Mouse (Mus musculus): ENCODE measurements around the gene Nap1l1. TPM values are rescaled to one million over a fixed set of nuclear protein-coding genes. Genes with fewer than 3 reads are reported as not detected.
A peak's percentile ranks its signal among the peaks of the same experiment; 100 is the strongest.

Nap1l1 gene
- polyA plus RNA-seq, 1 experiment = 1,280 TPM

- Histone ChIP-seq H3K27me3 (ENCODE audit: control insufficient read depth, insufficient read depth, low read length, poor library complexity, severe bottlenecking) (no peaks in the 10 kb centered on the region), H3K9ac (ENCODE audit: low read depth, poor library complexity, severe bottlenecking) (no peak overlapping the region), H3K27ac (ENCODE audit: insufficient read depth, low read length) (no peak overlapping the region), H3K9me3 (replicated peaks; ENCODE audit: control insufficient read depth, insufficient read depth, low read length, poor library complexity, severe bottlenecking) (no peaks in the 10 kb centered on the region), H3K4me3 (ENCODE audit: low read depth, low read length) (no peak overlapping the region), H3K4me1 (ENCODE audit: control insufficient read depth, insufficient read depth, low read length) (no peaks in the 10 kb centered on the region), H3K36me3 (ENCODE audit: control insufficient read depth, insufficient read depth, low read length, poor library complexity, severe bottlenecking) (no peaks in the 10 kb centered on the region)
- TF ChIP-seq EP300 (IDR thresholded peaks at IDR 0.05; ENCODE audit: insufficient read depth, low read depth, low read length) = no peak
- TF ChIP-seq CTCF (IDR thresholded peaks at IDR 0.05; ENCODE audit: low read depth, low read length) = no peak
- TF ChIP-seq POLR2A (IDR thresholded peaks at IDR 0.05; ENCODE audit: insufficient read depth, low read length) = no peak
These were observed 30.7 kb downstream of the Nap1l1 start for GRCm38 (mm10) chr10:111503716-111504115.

- Histone ChIP-seq H3K9me3 (replicated peaks; ENCODE audit: control insufficient read depth, insufficient read depth, low read length, poor library complexity, severe bottlenecking) (no peaks in the 10 kb centered on the region), H3K4me1 (ENCODE audit: control insufficient read depth, insufficient read depth, low read length) (no peaks in the 10 kb centered on the region), H3K27me3 (ENCODE audit: control insufficient read depth, insufficient read depth, low read length, poor library complexity, severe bottlenecking) (no peaks in the 10 kb centered on the region), H3K4me3 (ENCODE audit: low read depth, low read length) (no peak overlapping the region), H3K9ac (ENCODE audit: low read depth, poor library complexity, severe bottlenecking) (no peak overlapping the region), H3K36me3 (ENCODE audit: control insufficient read depth, insufficient read depth, low read length, poor library complexity, severe bottlenecking) (no peaks in the 10 kb centered on the region), H3K27ac (ENCODE audit: insufficient read depth, low read length) (no peak overlapping the region)
- no peak for TF ChIP-seq CTCF (IDR thresholded peaks at IDR 0.05; ENCODE audit: low read depth, low read length)
- no peak for TF ChIP-seq EP300 (IDR thresholded peaks at IDR 0.05; ENCODE audit: insufficient read depth, low read depth, low read length)
- TF ChIP-seq POLR2A (IDR thresholded peaks at IDR 0.05; ENCODE audit: insufficient read depth, low read length) = no peak
These were observed 31.6 kb downstream of the Nap1l1 start for GRCm38 (mm10) chr10:111504606-111505005.

- Histone ChIP-seq H3K4me3 (ENCODE audit: low read depth, low read length) (no peak overlapping the region), H3K4me1 (ENCODE audit: control insufficient read depth, insufficient read depth, low read length) (no peaks in the 10 kb centered on the region), H3K27me3 (ENCODE audit: control insufficient read depth, insufficient read depth, low read length, poor library complexity, severe bottlenecking) (no peaks in the 10 kb centered on the region), H3K36me3 (ENCODE audit: control insufficient read depth, insufficient read depth, low read length, poor library complexity, severe bottlenecking) (no peaks in the 10 kb centered on the region), H3K9ac (ENCODE audit: low read depth, poor library complexity, severe bottlenecking) (peak overlapping the region; percentile 74), H3K9me3 (replicated peaks; ENCODE audit: control insufficient read depth, insufficient read depth, low read length, poor library complexity, severe bottlenecking) (no peaks in the 10 kb centered on the region), H3K27ac (ENCODE audit: insufficient read depth, low read length) (no peak overlapping the region)
- TF ChIP-seq POLR2A (IDR thresholded peaks at IDR 0.05; ENCODE audit: insufficient read depth, low read length) = no peak
- no peak for TF ChIP-seq EP300 (IDR thresholded peaks at IDR 0.05; ENCODE audit: insufficient read depth, low read depth, low read length)
- TF ChIP-seq CTCF (IDR thresholded peaks at IDR 0.05; ENCODE audit: low read depth, low read length) = no peak
These were observed 32.4 kb downstream of the Nap1l1 start for GRCm38 (mm10) chr10:111505406-111505805.

GRCm38 (mm10) chr10:111506101-111506925, 33.3 kb downstream of the Nap1l1 start, which contains the start of gene Phlda1:
TSS of gene Phlda1 (plus strand) at chr10:111506286.
- H3K27me3 ChIP-seq (ENCODE audit: control insufficient read depth, insufficient read depth, low read length, poor library complexity, severe bottlenecking) = no peaks in the 10 kb centered on the region
- TF ChIP-seq CTCF (IDR thresholded peaks at IDR 0.05; ENCODE audit: low read depth, low read length) (no peak), EP300 (IDR thresholded peaks at IDR 0.05; ENCODE audit: insufficient read depth, low read depth, low read length) (no peak), POLR2A (IDR thresholded peaks at IDR 0.05; ENCODE audit: insufficient read depth, low read length) (peak; percentile 12)
- peak within 1 kb of the TSS; percentile 85 for H3K4me3 ChIP-seq (ENCODE audit: low read depth, low read length)
- no peaks in the 10 kb centered on the region for H3K9me3 ChIP-seq (replicated peaks; ENCODE audit: control insufficient read depth, insufficient read depth, low read length, poor library complexity, severe bottlenecking)
- H3K9ac ChIP-seq (ENCODE audit: low read depth, poor library complexity, severe bottlenecking) = peak within 1 kb of the TSS; percentile 74
- H3K36me3 ChIP-seq (ENCODE audit: control insufficient read depth, insufficient read depth, low read length, poor library complexity, severe bottlenecking) = no peaks in the 10 kb centered on the region
- no peaks in the 10 kb centered on the region for H3K4me1 ChIP-seq (ENCODE audit: control insufficient read depth, insufficient read depth, low read length)
- H3K27ac ChIP-seq (ENCODE audit: insufficient read depth, low read length) = no peak within 1 kb of the TSS

- H3K9me3 ChIP-seq (replicated peaks; ENCODE audit: control insufficient read depth, insufficient read depth, low read length, poor library complexity, severe bottlenecking) = no peaks in the 10 kb centered on the region
- peak overlapping the region; percentile 74 for H3K9ac ChIP-seq (ENCODE audit: low read depth, poor library complexity, severe bottlenecking)
- no peaks in the 10 kb centered on the region for H3K4me1 ChIP-seq (ENCODE audit: control insufficient read depth, insufficient read depth, low read length)
- no peaks in the 10 kb centered on the region for H3K36me3 ChIP-seq (ENCODE audit: control insufficient read depth, insufficient read depth, low read length, poor library complexity, severe bottlenecking)
- H3K27me3 ChIP-seq (ENCODE audit: control insufficient read depth, insufficient read depth, low read length, poor library complexity, severe bottlenecking) = no peaks in the 10 kb centered on the region
- no peak overlapping the region for H3K27ac ChIP-seq (ENCODE audit: insufficient read depth, low read length)
- TF ChIP-seq EP300 (IDR thresholded peaks at IDR 0.05; ENCODE audit: insufficient read depth, low read depth, low read length) (no peak), POLR2A (IDR thresholded peaks at IDR 0.05; ENCODE audit: insufficient read depth, low read length) (no peak), CTCF (IDR thresholded peaks at IDR 0.05; ENCODE audit: low read depth, low read length) (no peak)
- peak overlapping the region; percentile 85 for H3K4me3 ChIP-seq (ENCODE audit: low read depth, low read length)
These were observed 34.0 kb downstream of the Nap1l1 start for GRCm38 (mm10) chr10:111506926-111507459.
